Mouse (Mus musculus) inflammation-experienced regulatory T-cells, adult 6 months (primary cell): Measurements from ENCODE around the gene Bcl2l11. TPM values are rescaled to one million over a fixed set of nuclear protein-coding genes. Genes with fewer than 3 reads are reported as not detected.

Experiments used
- ATAC-seq: one replicate; pipeline ENCODE4 v1.8.0; 2017
- polyA plus RNA-seq, 3 experiments: library from polyadenylated mRNA; unstranded; fragments of 100-300 nt; shearing (Covaris generic); gene quantifications; one replicate each; pipeline ENCODE4 v1.2.1; 2017

Gene Bcl2l11
- polyA plus RNA-seq, 3 experiments from 2014 or later, result 8.8 to 16.6 (median 14.3) TPM

DNA sequence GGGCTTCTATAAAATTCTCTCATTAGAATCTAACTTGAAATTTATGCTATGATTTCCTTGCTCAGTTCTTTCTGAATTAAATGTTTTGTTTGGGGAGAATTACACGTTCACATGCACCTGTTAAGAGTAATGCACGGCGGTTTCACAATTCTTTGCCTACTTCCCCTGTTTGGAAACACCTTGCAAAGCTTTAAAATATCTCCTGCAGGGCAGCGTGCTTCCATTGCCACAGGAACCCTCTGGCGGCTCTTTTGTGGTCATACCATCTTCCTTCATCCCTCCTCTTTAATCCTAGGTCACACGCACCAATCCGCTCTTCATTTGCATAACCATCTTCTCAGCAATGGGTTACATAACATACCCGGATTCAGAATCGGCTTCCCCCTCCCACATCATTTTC, 14.3 kb upstream of the Bcl2l11 start:
- ATAC-seq, result no peak

DNA sequence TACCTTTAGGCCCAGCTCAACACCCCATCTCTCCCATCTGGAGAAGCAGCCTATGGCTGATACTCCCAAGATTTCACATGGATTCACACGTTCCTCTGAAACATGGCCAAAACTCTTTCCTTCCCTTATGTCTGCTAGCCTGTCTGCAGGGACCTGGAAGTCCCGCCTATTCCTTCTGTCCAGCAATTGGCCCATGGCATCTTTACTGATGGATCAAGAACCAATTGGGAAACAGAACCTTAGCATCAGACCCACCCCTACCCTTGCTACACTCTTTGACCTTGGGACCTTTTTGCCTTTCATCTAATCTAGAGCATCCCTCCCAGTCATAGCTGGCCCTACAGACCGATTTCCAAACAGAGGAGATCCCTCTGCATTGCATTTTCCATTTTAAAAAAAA, 11.2 kb upstream of the Bcl2l11 start:
- ATAC-seq, result no peak

DNA sequence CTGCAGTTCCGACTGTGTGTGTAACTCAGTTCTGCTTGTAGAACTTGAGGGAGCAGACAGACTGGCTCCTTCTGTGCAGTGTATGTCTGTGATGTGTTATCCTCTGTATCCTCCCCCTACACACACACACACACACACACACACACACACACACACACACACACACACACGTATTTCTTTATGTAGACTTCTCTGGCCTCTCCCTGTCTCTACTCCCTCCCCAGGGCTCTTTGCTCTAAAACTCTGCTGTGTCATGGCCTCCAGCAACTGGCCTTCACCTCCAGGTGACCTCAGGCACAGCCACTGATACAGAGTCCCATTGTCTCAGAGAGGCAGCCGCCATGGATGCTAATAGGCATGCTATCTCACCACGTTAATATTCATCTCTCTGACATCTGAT, 10.3 kb upstream of the Bcl2l11 start:
- ATAC-seq, result no peak

DNA sequence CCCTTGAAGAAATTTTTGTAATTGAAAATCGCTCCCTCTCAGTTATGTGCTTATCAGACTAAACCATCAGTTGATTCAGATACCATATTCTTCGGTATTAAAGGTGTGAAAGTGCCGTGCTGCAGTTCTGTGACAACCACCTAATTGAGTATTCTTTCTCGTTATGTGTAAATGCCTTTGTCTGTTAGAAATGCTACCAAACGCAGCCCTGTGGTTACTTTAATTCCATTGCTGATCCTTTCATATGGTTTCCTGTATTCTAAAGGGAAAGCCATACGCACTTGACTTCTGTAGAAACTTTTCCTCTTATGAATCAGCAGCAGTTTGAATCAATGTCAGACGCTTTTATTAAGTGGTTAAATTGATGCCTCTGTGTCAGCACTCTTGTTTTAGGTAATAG, 8.2 kb upstream of the Bcl2l11 start:
- peak; percentile 67 for ATAC-seq

DNA sequence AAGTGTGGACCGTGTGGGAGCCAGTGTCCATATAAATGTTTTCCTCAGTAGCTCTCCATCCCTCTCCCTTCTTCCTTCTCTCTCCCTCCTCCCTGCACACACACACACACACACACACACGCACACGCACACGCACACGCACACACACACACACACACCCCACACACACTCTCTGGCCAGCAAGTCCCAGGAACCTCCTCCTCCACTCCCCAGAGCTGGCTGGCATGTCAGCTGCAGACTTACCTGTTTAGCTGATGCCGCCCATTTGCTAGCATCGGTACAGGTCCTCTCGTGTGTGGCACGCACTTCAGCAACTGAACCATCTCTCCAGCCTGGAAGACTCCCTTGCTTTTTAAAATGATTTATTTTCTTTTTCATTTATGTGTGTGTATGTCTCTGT, 6.9 kb upstream of the Bcl2l11 start:
- ATAC-seq, result no peak

DNA sequence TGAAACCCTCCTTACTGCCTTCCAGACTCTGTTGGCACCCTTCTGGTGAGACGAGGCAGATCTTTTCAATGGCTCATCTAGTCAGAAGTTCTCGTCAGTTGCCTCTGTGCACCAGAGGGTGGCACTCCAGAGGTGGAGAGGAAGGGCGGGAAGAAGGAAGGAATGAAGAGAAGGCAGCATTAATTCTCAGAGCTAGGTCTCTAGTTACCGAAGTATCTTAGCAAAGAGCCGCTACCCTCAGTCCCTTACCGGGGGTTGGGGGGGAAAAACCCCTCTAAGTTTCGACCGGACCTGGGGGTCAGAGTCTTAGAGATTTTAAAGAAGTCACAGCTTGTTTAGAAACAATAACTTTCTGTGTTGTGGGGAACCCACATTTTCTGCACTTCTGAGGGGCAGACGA, 3.3 kb upstream of the Bcl2l11 start:
- peak; percentile 42 for ATAC-seq

DNA sequence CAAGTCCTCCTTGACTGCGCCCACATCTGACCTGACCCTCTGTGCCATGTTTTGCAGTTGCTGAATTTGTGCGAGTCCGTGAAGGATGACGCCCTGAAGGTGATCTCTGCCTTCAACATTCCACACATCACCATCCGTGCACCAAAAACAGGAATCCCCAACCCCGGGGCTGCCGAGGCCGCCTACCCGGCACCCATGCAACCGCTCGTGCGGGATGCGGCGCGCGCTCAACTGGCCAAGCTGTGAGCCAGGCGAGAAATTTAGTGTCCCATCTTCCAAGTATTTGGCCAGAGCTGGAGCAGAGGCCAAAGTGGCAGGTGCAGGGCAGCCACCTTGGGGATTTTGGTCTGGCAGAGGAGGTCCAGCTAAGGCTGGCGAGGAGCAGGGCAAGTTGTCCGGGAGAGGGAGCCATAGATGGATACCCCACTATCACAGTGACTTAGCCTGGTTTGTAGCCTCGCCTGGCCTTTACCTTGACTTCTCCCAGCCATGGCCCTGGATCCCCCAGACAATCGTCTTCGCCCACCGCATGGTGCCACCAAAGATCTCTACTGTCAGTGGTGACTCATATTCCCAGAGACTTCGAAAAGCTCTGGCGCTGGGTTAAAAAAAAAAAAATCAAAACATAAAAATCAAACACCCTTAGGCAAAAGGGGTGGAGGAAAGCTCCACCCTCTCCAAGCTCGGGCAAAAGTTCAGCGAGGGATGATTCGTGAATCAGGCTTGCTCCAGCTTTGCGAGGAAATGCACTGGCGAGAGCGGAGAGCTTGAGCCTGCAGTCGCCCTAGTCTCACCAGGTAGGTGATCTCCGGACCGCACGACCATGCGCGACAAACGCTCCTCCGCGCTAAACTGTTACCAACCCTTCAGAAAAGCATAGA, 2.7 kb upstream of the Bcl2l11 start:
- no peak for ATAC-seq

DNA sequence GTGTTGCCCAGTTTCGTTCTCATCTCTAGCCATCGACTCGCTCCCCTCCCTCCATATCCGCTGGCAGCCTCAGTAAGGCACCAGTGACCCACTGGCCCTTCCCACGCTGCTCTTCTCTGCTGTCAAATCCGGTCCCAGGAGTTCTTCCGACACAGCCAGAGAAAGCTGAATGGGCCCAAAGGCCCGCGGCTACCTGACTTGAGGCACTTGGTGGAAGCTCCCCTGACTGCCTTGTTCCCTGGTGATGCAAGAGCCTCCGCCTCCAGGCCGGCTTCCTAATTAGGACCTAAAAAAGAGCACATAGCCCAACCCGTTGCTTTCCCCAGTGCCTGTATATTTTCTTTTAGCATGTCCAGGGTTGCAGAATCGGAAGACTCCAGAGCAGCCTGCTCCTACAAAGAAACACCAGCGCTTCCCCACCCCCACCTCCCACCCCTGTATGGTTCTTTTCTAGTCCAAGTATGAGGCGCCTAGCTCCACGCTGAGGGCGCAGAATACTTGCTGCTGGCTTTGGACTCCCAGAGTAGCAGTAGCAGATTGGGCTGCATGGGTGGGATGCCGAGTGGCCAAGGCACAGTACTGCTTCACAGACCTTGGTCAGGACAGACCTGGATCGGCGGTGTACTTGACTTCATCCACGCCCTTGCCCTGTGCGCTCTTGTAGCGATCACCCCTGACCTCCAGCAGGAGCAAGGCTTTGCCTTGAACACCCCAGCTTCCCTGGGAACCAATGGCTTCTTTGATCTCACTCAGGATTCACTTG, 1.7 kb upstream of the Bcl2l11 start:
- no peak for ATAC-seq

DNA sequence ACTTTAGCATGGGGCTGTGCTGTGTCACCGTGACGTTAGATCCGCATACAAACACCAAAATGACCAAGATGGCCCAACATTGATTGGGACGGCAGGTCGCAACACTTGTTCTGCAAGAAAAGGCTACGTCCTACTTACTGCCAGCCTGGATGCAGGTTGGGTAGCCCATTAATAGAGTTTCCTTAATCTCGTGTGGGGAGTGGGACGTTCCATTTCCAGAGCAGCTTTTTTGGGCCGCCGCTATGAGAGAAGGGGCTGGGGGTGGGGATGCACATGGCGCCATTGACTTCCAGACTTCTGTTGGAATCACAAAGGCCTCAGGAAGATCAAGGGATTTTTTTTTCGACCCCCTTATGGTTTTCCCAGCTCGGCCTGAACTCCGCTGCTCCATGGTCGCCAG, 1.1 kb upstream of the Bcl2l11 start:
- no peak for ATAC-seq

DNA sequence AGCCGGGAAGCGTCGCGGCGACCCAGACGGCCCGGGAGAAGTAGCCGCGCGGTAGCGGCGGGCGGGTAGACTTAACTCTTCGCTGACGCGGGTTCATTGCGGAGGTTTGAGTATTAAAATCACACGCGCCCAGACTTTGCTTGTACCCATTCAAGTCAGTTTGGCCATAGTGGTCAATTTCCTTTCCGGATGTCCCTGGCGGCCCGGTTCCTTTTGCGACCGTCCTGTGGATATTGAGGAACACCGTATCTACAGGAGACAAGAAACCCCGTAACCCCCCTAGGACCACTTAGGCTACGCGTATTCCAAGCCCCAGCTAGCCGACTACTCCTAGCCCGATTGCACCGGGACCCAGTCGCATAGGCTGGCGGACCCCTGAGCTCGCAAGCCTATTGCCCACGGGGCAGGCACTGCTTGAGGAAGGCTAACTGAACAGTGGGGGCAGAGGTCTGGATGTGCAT, 783 bp downstream of the Bcl2l11 start:
- ATAC-seq, result no peak

DNA sequence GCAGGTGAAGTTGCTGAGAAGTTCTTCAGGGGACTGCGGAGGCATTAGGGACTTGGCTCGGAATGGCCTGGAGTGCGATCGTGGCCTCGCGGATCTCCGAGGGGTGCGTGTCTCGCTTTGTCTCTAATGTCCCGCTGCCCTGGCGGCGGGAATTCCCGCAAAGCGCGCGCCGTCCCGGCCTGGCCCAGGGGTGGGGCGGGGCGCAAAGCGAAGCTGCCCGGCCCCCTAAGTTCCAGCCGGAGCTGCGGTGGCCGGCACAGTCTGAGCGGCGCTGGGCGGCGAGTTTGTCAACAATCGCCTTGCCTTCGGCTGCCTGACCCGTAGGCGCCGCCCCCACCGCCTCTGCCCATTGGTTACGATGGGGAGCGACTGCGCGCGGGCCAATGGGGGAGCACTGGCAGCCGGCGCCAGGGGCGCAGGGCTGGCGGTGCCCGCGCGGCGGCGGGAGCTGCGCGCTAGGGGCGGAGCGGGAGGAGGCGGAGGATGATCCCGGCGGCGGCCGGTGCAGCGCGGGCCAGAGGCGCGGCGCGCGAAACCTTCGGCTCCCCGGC, 1.4 kb downstream of the Bcl2l11 start:
- ATAC-seq, result peak; percentile 74

DNA sequence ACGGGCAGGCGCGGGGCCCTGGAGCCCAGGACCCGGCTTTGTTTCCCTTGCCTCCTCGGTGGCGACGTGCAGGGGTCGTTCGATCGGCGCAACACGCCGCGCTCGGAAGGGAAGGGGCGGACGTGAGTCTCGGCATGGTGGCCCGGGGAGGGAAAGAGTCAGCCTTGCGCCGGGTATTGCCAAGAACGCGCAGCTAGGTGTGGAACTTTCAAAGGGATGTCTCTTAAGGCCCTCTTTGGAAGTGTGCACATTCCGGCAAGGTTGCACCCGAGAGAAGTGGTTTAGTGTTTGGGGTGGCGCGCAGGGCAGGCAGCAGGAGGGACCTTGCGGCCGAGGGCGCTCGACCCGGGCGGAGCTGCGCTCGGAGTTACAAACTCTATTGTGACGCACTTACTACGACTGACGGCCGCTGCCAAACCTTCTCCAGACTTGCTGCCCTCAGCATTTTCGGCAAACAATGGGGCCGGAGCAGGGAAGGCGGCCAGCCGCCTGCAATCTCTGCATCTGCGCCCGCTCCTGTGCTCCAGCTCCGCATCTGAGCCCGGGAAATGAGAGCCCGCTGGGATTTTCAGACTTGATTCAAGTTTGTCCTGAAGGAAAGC, 2.0 kb downstream of the Bcl2l11 start:
- ATAC-seq, result peak; percentile 8

DNA sequence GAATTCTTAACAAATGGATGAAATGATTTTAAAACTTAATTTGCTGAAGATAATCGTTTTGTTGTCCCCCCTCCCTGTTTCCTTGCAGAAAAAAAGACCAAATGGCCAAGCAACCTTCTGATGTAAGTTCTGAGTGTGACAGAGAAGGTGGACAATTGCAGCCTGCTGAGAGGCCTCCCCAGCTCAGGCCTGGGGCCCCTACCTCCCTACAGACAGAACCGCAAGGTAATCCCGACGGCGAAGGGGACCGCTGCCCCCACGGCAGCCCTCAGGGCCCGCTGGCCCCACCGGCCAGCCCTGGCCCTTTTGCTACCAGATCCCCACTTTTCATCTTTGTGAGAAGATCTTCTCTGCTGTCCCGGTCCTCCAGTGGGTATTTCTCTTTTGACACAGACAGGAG, 2.7 kb downstream of the Bcl2l11 start:
- ATAC-seq, result no peak

DNA sequence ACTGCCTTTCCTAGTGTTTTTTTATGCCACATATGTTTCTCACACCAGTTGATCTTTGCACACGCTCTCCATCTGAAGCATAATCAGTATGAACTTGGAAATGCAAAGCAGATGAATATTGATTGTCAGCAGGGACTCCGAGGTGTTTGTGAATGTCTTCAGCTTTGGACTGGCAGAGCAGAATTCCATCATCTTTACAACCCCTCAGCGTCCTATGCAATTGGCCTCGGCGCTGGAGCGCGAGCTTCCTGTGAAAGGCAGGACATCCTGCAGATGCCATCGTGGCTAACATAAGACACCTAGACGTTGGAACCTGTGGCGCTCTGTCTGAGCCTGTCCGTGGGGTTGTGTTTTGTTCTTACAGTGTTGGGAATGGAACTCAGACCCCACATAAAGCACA, 5.7 kb downstream of the Bcl2l11 start:
- ATAC-seq, result no peak

DNA sequence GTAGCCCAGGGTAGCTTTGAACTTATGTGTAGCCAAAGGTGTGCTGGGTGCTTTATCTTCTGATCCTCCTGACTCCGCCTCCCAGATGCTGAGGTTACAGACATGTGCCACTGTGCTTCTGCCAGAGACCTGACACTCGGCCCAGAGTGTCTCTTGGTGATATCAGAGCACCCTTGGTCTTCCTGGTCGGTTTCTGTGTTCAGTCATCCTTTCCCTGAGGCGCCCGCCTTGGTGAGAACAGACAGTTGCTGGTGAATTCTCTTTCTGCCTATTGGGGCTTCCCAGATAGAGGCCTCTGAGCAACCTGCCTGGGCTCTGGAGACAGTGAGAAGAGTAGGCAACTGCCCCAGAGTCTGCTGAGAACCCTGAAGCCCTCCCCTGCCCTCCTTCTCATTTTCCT, 6.8 kb downstream of the Bcl2l11 start:
- no peak for ATAC-seq

DNA sequence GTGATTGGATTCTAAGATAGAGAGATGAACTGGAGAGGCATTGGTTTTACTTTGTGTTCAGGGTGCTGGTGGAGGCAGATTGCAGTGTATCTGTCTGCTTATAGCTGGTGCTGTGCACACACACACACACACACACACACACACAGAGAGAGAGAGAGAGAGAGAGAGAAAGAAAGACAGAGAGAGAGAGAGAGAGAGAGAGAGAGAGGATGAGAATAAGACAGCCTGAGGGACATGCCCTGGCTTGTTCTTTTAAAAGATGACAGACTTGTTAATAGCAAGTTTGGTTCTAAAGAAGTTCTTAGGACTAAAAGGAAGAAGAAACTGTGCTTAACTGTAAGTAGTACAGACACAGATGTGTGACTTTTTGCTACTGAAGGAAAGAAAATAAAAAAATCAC, 8.0 kb downstream of the Bcl2l11 start:
- ATAC-seq, result no peak

DNA sequence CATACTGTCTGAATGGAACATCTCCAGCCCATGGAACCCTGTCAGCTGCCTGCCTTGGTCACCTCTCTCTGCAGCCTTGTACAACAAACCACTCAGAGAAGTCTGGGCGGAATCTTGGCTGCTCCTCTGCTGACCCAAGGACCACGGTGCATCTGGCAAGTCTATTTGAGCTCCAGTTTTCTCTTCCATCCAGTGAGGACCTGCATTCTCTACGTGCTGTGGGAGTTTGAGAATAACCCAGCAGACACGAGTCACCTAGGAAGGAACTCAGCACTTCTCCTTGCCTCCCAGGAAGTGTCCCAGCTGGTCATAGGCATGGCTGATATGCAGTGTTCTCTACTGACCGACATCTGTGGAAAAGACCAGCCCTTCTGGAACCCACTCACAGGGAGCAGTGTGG, 8.6 kb downstream of the Bcl2l11 start:
- ATAC-seq, result no peak

DNA sequence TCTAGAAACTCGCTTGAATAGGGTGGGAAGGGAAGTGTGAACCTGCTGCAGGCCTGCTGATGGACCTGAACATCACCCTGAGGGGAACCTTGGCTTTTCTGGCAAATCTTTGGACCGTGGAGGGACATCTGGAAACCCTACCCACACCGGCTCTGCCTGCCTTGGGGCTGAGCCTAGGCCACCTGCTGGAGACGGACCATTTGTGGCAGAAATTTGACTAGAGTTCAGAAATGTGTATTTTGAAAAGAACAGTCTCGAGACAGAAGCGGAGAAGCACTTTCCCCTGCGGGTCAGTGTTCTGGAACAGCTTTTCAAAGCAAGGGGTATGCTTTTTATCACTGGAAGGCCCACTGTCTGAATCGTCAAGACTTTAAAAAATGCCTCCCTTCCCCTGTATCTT, 9.1 kb downstream of the Bcl2l11 start:
- no peak for ATAC-seq

DNA sequence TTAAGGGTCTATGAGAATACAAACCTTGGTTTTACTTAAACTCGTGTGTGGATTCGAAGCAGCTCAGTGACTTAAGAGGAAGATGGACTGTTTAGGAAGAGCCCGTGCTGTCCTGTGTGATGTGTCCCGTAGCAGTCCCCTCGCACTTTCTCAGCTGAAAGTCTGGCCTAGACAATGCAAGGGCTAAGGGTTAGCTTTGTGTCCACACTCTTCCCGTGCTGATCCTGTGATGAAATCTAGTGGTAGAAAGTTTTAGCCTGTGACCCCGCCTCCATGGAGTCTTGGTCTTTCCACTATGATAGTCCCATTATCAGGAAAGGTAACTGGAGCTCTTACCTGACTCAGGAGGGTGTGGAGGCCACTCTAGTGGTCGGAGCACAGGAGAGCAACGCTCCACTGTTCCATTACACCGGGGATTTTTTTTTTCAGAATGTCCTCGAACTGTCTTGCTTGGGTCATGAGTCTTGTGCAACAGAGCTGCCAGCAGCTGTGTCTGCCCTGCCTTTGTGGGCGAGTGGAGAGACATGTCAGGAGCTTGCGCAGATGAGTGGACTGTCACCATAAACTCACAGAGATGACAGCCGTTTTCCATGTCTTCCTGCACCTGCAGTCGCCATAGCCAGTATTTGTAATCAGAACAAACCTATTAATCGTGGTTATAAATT, 11.1 kb downstream of the Bcl2l11 start:
- no peak for ATAC-seq

DNA sequence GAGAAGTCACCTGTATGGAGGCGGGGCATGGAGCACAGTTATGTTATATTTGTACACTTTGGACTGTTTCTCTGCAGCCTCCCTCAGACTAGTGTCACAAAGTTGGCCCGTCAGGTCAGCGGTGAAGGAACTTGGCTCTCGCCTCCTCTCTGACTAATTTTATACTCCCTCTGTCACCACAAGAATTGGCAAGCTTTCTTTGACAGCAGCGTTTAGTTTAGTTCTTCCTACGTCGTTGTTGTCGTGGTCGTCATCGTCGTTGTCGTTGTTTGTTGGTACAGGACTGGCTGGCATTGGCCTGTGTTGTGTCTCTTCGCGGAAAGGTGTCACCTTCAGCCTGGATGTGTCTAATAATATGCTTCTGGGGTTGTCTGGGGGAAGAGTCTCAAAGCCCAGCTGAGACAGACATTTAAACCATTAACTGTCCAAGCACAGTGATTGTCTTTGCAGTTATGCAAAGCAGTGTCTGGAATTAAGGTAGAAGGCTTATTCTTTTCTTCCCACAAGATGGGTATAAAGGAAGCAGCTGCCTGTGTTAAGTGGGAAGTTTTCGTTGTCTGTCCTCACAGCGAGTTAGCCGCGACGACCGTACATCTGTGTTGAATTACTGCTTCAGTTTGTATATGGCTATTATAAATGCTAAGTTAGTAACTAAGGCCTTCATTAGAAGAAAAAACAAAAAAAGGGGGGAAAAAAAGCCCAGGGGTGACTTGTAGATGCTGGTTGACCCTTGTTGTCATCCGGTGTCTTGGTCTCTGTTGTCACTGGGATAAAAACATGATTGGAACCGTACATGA, 11.8 kb downstream of the Bcl2l11 start:
- no peak for ATAC-seq

DNA sequence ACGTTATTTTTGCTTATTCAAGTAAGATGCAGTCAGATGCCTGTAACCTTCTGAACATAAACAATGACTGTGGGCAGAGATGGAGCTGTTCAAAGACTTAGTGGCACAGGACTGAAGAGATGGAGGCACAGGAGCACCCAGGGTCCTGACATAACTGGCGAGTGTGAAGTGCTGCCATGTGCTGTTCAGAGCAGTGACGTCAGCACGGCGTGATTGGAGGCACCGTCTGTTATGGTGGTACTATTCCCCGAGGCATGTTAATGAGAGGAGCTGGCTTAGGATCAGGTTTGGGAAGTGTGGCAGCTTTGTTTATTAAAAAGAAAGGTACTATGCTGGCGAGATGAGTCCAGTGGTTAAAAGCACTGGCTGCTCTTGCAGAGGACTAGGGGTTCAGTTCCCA, 13.1 kb downstream of the Bcl2l11 start:
- ATAC-seq, result no peak

DNA sequence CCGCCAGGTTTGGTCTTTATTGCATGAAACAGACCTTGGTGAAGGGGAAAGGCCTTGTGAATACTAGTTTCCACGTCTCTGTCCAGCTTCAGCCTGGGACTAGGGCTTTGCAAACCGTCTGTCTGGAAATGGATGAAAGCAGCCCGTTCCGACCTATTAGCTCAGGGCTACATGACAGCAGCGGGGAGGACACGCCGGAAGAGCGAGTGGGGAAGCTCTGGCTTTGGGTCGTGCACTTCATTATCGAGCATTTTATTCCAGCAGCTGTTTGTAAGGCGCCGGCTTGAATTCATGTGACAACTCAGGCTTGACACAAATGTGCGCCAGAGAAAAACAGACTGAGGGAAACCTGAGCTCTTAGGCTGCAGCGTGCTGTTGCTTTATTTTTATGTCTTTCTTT, 13.9 kb downstream of the Bcl2l11 start:
- ATAC-seq, result no peak
